Mouse (Mus musculus) myocyte (in vitro differentiated cells): ENCODE measurements around the gene Slc38a2.

Experiments used
- CEBPB ChIP-seq: IDR thresholded peaks from 2 replicates; pipeline ENCODE4 v1.6.1; 2011; ENCODE audit warnings: mild to moderate bottlenecking, moderate library complexity; ENCODE audit not compliant: poor library complexity, insufficient read depth, severe bottlenecking
- MAX ChIP-seq: IDR thresholded peaks from one replicate; pipeline ENCODE4 v1.6.1; 2011; ENCODE audit warnings: low read depth, mild to moderate bottlenecking, control low read depth
- MYOD1 ChIP-seq, 3 experiments: IDR thresholded peaks; one replicate each; pipeline ENCODE4 v1.6.1; 2011; ENCODE audit warnings: control low read depth in 2 of 3, low read depth in 2 of 3, mild to moderate bottlenecking in 2 of 3, moderate library complexity in 1 of 3; ENCODE audit not compliant: insufficient read length in 2 of 3, control insufficient read depth in 1 of 3
- MYOG ChIP-seq, 3 experiments: IDR thresholded peaks; one replicate each; pipeline ENCODE4 v1.6.1; 2011; ENCODE audit warnings: control low read depth in 2 of 3, low read depth in 2 of 3, mild to moderate bottlenecking in 2 of 3; ENCODE audit not compliant: insufficient read length in 2 of 3, control insufficient read depth in 1 of 3, insufficient read depth in 1 of 3
- POLR2A ChIP-seq: IDR thresholded peaks from one replicate; pipeline ENCODE4 v1.6.1; 2011; ENCODE audit warnings: low read depth, mild to moderate bottlenecking, control low read depth, moderate library complexity; ENCODE audit not compliant: insufficient read length
- POLR2AphosphoS2 ChIP-seq: IDR thresholded peaks from one replicate; pipeline ENCODE4 v1.6.1; 2011; ENCODE audit warnings: low read depth, control low read depth; ENCODE audit not compliant: insufficient read length
- SRF ChIP-seq: IDR thresholded peaks from one replicate; pipeline ENCODE4 v1.6.1; 2011; ENCODE audit warnings: low read depth; ENCODE audit not compliant: control insufficient read depth, insufficient read length
- TCF3 ChIP-seq: IDR thresholded peaks from one replicate; pipeline ENCODE4 v1.6.1; 2011; ENCODE audit warnings: low read depth, control low read depth; ENCODE audit not compliant: insufficient read length
- USF1 ChIP-seq: IDR thresholded peaks from one replicate; pipeline ENCODE4 v1.6.1; 2011; ENCODE audit warnings: low read depth, mild to moderate bottlenecking, control low read depth, moderate library complexity

DNA sequence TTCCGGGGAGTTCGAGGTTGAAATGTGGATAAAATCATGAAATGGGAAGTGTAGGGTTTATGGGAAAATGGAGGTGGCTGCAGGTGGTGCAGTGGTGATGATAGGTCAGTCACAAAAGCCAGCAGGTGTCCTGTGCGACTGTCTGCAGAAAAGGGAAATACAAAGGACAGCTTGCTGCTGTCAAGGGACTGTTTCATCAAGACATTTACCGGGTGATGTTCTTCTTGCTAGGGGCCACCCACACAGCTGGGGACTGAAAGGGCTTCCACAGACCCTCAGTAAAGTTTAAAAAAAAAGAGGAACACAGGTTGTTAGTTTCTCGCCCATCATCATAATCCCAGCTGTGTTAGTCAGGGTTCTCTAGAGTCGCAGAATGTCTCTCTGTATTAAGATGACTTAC, 14.3 kb downstream of the Slc38a2 start:
- TF ChIP-seq SRF, result no peak
- TF ChIP-seq CEBPB, result no peak
- no peak for TF ChIP-seq POLR2A
- TF ChIP-seq USF1, result no peak
- no peak for TF ChIP-seq MAX
- TF ChIP-seq MYOG (IDR thresholded peaks at IDR 0.05; ENCODE audit: control insufficient read depth in 1 of 3, insufficient read depth in 1 of 3, insufficient read length in 2 of 3, low read depth in 2 of 3), result no peak
- no peak for TF ChIP-seq MYOD1 (IDR thresholded peaks at IDR 0.05; ENCODE audit: control insufficient read depth in 1 of 3, insufficient read length in 2 of 3, low read depth in 2 of 3)
- no peak for TF ChIP-seq TCF3
- no peak for TF ChIP-seq POLR2AphosphoS2
